Mouse (Mus musculus): ENCODE results near the gene Dnajb1. TPM values are rescaled to one million over a fixed set of nuclear protein-coding genes. Genes with fewer than 3 reads are reported as not detected.
"Not testable (repeated sequence)": the region's sequence is repeated elsewhere in the genome, so short reads cannot be mapped to it uniquely, and the experiment has no call there.

Gene Dnajb1
- 69.0 and 75.4 TPM in 2 replicates for polyA plus RNA-seq (2016; fragmentation: Nextera tagmentation; extraction: Ambion mirVana)

GRCm38 (mm10) chr8:83607661-83608397 lies at the start of gene Dnajb1, which contains the start of gene Tecr:
Dnajb1 (plus strand) TSS chr8:83608193.
Tecr (minus strand) TSS chr8:83607971.
- Histone ChIP-seq H3K27ac (peak within 1 kb of the TSS; percentile 98), H3K9ac (peak within 1 kb of the TSS; percentile 78), H3K4me2 (replicated peaks) (peak within 1 kb of the TSS; percentile 73), H3K36me3 (peaks cover 31% of the 10 kb centered on the region), H3K9me3 (no peaks in the 10 kb centered on the region), H3K4me3 (peak within 1 kb of the TSS; percentile 82), H3K4me1 (peaks cover 14% of the 10 kb centered on the region), H3K27me3 (no peaks in the 10 kb centered on the region)
- WGBS, result under 1% methylated on average over 69 of the region's 69 CpGs
- peak; percentile 93 for ATAC-seq (ENCODE audit: insufficient number of reproducible peaks, insufficient read depth, low FRiP score, low TSS enrichment)

GRCm38 (mm10) chr8:83562669-83563068 lies 45.3 kb upstream of the Dnajb1 start:
- H3K36me3 ChIP-seq, result no peaks in the 10 kb centered on the region
- no peaks in the 10 kb centered on the region for H3K27me3 ChIP-seq
- H3K4me3 ChIP-seq, result no peak overlapping the region
- WGBS, result 72% methylated on average over 3 of the region's 3 CpGs
- H3K4me2 ChIP-seq (replicated peaks), result no peak overlapping the region
- ATAC-seq (ENCODE audit: insufficient number of reproducible peaks, insufficient read depth, low FRiP score, low TSS enrichment), result no peak
- H3K9ac ChIP-seq, result no peak overlapping the region
- no peak overlapping the region for H3K27ac ChIP-seq
- peaks cover 6% of the 10 kb centered on the region for H3K4me1 ChIP-seq
- H3K9me3 ChIP-seq, result no peaks in the 10 kb centered on the region

DNA sequence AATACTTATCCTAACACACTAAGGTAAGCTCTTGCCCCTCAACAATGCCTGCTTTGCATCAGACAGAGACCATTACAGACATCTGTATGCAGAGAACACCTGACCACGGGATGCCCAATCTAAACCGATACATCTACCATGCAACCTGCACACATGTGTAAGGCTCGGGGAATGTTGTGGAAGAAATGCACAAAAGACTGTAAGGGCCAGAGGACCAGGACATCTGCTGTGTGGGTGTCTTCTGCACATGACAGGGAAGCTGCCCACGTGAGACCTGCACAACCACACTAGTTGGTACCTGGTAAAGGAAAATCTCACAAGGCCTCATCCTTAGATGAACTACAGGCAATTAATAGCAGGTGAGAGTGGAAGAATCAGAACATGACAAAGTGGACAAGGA lies 44.7 kb upstream of the Dnajb1 start:
- no peak overlapping the region for H3K9ac ChIP-seq
- no peak for ATAC-seq (ENCODE audit: insufficient number of reproducible peaks, insufficient read depth, low FRiP score, low TSS enrichment)

GRCm38 (mm10) chr8:83565731-83566375 lies 42.1 kb upstream of the Dnajb1 start:
- H3K9me3 ChIP-seq, result no peaks in the 10 kb centered on the region
- no peak for ATAC-seq (ENCODE audit: insufficient number of reproducible peaks, insufficient read depth, low FRiP score, low TSS enrichment)

More for the DNA sequence above, 44.7 kb upstream of the Dnajb1 start:
- Histone ChIP-seq H3K36me3 (no peaks in the 10 kb centered on the region), H3K9me3 (no peaks in the 10 kb centered on the region), H3K4me1 (peaks cover 11% of the 10 kb centered on the region), H3K4me3 (no peak overlapping the region), H3K27ac (no peak overlapping the region), H3K27me3 (no peaks in the 10 kb centered on the region), H3K4me2 (replicated peaks) (no peak overlapping the region)
- 73% methylated on average over 4 of the region's 4 CpGs for WGBS

GRCm38 (mm10) chr8:83566469-83567395 lies 41.3 kb upstream of the Dnajb1 start, which contains the start of gene Ndufb7:
Ndufb7 (plus strand) TSS chr8:83566671.
- WGBS, result under 1% methylated on average over 48 of the region's 48 CpGs
- Histone ChIP-seq H3K9ac (peak within 1 kb of the TSS; percentile 80), H3K27ac (peak within 1 kb of the TSS; percentile 37; the same call in 1 of the 2 replicates), H3K4me1 (peaks cover 16% of the 10 kb centered on the region), H3K9me3 (no peaks in the 10 kb centered on the region), H3K4me3 (peak within 1 kb of the TSS; percentile 69), H3K36me3 (peaks cover 33% of the 10 kb centered on the region), H3K27me3 (no peaks in the 10 kb centered on the region), H3K4me2 (replicated peaks) (peak within 1 kb of the TSS; percentile 87)
- ATAC-seq (ENCODE audit: insufficient number of reproducible peaks, insufficient read depth, low FRiP score, low TSS enrichment), result peak; percentile 79

More at GRCm38 (mm10) chr8:83565731-83566375, 42.1 kb upstream of the Dnajb1 start:
- Histone ChIP-seq H3K4me2 (replicated peaks) (peak overlapping the region; percentile 87; the same call in 1 of the 2 replicates), H3K4me3 (no peak overlapping the region), H3K9ac (no peak overlapping the region), H3K27ac (no peak overlapping the region), H3K27me3 (no peaks in the 10 kb centered on the region), H3K4me1 (peaks cover 16% of the 10 kb centered on the region), H3K36me3 (peaks cover 24% of the 10 kb centered on the region)
- WGBS, result 73% methylated on average over 9 of the region's 9 CpGs

- Histone ChIP-seq H3K27ac (no peak overlapping the region), H3K4me2 (replicated peaks) (peak overlapping the region; percentile 87), H3K9ac (peak overlapping the region; percentile 80), H3K4me3 (peak overlapping the region; percentile 69), H3K27me3 (no peaks in the 10 kb centered on the region), H3K9me3 (no peaks in the 10 kb centered on the region), H3K36me3 (peaks cover 42% of the 10 kb centered on the region), H3K4me1 (peaks cover 16% of the 10 kb centered on the region)
- WGBS, result 50% methylated on average over 3 of the region's 3 CpGs
- ATAC-seq (ENCODE audit: insufficient number of reproducible peaks, insufficient read depth, low FRiP score, low TSS enrichment), result no peak
Measured at GRCm38 (mm10) chr8:83567668-83568067, 40.3 kb upstream of the Dnajb1 start.

DNA sequence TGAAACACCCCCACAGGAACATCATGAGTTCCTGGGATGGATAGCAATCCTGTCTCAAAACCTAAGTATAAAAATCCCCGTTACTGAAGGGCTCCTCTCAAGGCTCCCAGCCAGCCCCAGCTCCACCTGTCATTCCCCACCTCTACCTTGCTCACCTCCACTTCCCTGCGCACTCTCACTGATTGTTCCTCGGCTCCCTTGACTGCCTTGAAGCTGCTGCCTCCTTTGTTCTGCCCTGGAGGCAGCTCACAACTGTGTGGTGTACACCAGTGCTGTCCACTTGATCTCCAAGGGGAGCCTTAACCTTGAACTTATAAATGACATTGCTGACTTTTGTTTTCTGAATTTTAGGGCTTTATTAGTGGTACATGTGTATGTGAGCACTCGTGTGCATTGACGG lies 39.9 kb upstream of the Dnajb1 start:
- Histone ChIP-seq H3K9ac (no peak overlapping the region), H3K27ac (no peak overlapping the region), H3K4me1 (peaks cover 16% of the 10 kb centered on the region), H3K9me3 (no peaks in the 10 kb centered on the region), H3K4me3 (no peak overlapping the region), H3K27me3 (no peaks in the 10 kb centered on the region), H3K36me3 (peaks cover 47% of the 10 kb centered on the region), H3K4me2 (replicated peaks) (peak overlapping the region; percentile 87)
- 71% methylated on average over 5 of the region's 5 CpGs for WGBS
- no peak for ATAC-seq (ENCODE audit: insufficient number of reproducible peaks, insufficient read depth, low FRiP score, low TSS enrichment)

DNA sequence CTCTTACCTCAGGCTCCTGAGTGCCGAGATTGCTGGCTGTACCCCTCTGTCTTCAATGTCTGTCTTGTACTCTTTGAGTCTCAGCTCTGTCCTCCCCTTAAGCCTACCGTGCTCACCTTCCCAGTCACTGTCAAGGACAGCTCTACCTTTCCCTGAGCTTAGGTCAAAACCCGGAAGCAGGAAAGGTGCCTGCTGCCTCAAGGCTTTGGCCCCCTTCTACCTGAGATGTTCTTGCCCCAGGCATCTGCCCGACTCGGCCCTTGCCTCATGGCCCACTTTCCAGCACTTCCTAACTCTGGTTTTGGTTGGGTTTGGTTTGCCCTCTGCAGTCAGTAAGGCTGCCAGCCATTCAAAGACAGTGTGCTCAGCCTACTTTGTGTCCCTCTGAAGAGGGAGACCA lies 39.2 kb upstream of the Dnajb1 start:
- WGBS, result 74% methylated on average over 5 of the region's 5 CpGs
- peaks cover 16% of the 10 kb centered on the region for H3K4me1 ChIP-seq
- H3K9me3 ChIP-seq, result no peaks in the 10 kb centered on the region
- no peak overlapping the region for H3K27ac ChIP-seq
- H3K9ac ChIP-seq, result no peak overlapping the region
- H3K4me2 ChIP-seq (replicated peaks), result no peak overlapping the region
- no peak for ATAC-seq (ENCODE audit: insufficient number of reproducible peaks, insufficient read depth, low FRiP score, low TSS enrichment)
- no peak overlapping the region for H3K4me3 ChIP-seq
- no peaks in the 10 kb centered on the region for H3K27me3 ChIP-seq
- H3K36me3 ChIP-seq, result peaks cover 51% of the 10 kb centered on the region

- Histone ChIP-seq H3K4me3 (no peak overlapping the region), H3K4me2 (replicated peaks) (no peak overlapping the region), H3K36me3 (peaks cover 51% of the 10 kb centered on the region), H3K4me1 (peaks cover 17% of the 10 kb centered on the region), H3K27me3 (no peaks in the 10 kb centered on the region), H3K9ac (no peak overlapping the region), H3K27ac (no peak overlapping the region), H3K9me3 (no peaks in the 10 kb centered on the region)
- WGBS, result 80% methylated on average over 4 of the region's 4 CpGs
- no peak for ATAC-seq (ENCODE audit: insufficient number of reproducible peaks, insufficient read depth, low FRiP score, low TSS enrichment)
Measured at GRCm38 (mm10) chr8:83569165-83569564, 38.8 kb upstream of the Dnajb1 start.

- Histone ChIP-seq H3K4me3 (no peak overlapping the region), H3K27ac (no peak overlapping the region), H3K9me3 (no peaks in the 10 kb centered on the region), H3K4me2 (replicated peaks) (no peak overlapping the region), H3K4me1 (peaks cover 27% of the 10 kb centered on the region), H3K36me3 (peaks cover 51% of the 10 kb centered on the region), H3K9ac (no peak overlapping the region), H3K27me3 (no peaks in the 10 kb centered on the region)
- ATAC-seq (ENCODE audit: insufficient number of reproducible peaks, insufficient read depth, low FRiP score, low TSS enrichment), result no peak
- 91% methylated on average over 15 of the region's 15 CpGs for WGBS
Measured at GRCm38 (mm10) chr8:83570272-83571000, 37.6 kb upstream of the Dnajb1 start.

- not testable (repeated sequence) for H3K9ac ChIP-seq; H3K9me3 ChIP-seq; ATAC-seq (ENCODE audit: insufficient number of reproducible peaks, insufficient read depth, low FRiP score, low TSS enrichment); H3K4me2 ChIP-seq (replicated peaks); H3K27ac ChIP-seq; H3K4me3 ChIP-seq; H3K27me3 ChIP-seq
- peaks cover 33% of the 10 kb centered on the region for H3K4me1 ChIP-seq
- peaks cover 51% of the 10 kb centered on the region for H3K36me3 ChIP-seq
- WGBS, result 95% methylated on average over 7 of the region's 7 CpGs
Measured at GRCm38 (mm10) chr8:83571001-83571340, 37.0 kb upstream of the Dnajb1 start.
